Comparison of ENCODE assay signal across 33 mouse cellular contexts in genomic region chr2:80282214-80282613, GRCm38 (mm10). TPM values are rescaled to one million over a fixed set of nuclear protein-coding genes. Genes with fewer than 3 reads are reported as not detected.
DNase-seq lines count a peak whose midpoint lies in the region; ATAC-seq lines count a peak whose summit lies in the region.
"Had no signal": no experiment of that assay in that cellular context is flagged by ENCODE, and none has a peak within 500 bp of the region (broad histone marks: within the 10 kb centered on the region; RNA-seq: fewer than 3 reads in every experiment).

No protein-coding gene starts in this region.

- peak; percentile 62; the same call in 1 of the 2 replicates for ATAC-seq in kidney, embryonic 14.5 days (ENCODE audit: low FRiP score, low TSS enrichment)
- ATAC-seq in hindbrain, embryonic 14.5 days (ENCODE audit: low FRiP score) = no peak
- ATAC-seq: activated CD4-positive, CD25-positive, alpha-beta regulatory T cell, adult 4 months; CD4-positive, CD25-positive, alpha-beta regulatory T cell, adult 4 months; forebrain, embryonic 16.5 days; intestine, postnatal 0 days; midbrain, embryonic 15.5 days had no signal

- no peaks in the 10 kb centered on the region for H3K27me3 ChIP-seq in kidney, embryonic 14.5 days (ENCODE audit: control insufficient read depth, insufficient read depth, low read length)
- no peaks in the 10 kb centered on the region for H3K27me3 ChIP-seq in hindbrain, embryonic 14.5 days (ENCODE audit: control insufficient read depth, insufficient read depth, low read length)
- H3K27me3 ChIP-seq: embryonic facial prominence, embryonic 12.5 days; hindbrain, embryonic 12.5 days; midbrain, embryonic 15.5 days; neural tube, embryonic 15.5 days; stomach, embryonic 15.5 days had no signal

- H3K4me1 ChIP-seq in kidney, embryonic 14.5 days (ENCODE audit: control insufficient read depth, insufficient read depth, low read length) = no peaks in the 10 kb centered on the region
- no peaks in the 10 kb centered on the region for H3K4me1 ChIP-seq in hindbrain, embryonic 14.5 days (replicated peaks; ENCODE audit: control insufficient read depth, insufficient read depth, low read length)
- H3K4me1 ChIP-seq: embryonic facial prominence, embryonic 12.5 days; forebrain, embryonic 10.5 days; hindbrain, embryonic 12.5 days; midbrain, embryonic 10.5 days; midbrain, embryonic 15.5 days; neural tube, embryonic 15.5 days; stomach, embryonic 15.5 days had no signal

- H3K9ac ChIP-seq in kidney, embryonic 14.5 days (ENCODE audit: low read depth, low read length) = no peak overlapping the region
- no peak overlapping the region for H3K9ac ChIP-seq in hindbrain, embryonic 14.5 days
- H3K9ac ChIP-seq: embryonic facial prominence, embryonic 12.5 days; hindbrain, embryonic 12.5 days; liver, embryonic 14.5 days; lung, embryonic 14.5 days; midbrain, embryonic 15.5 days; neural tube, embryonic 15.5 days; stomach, embryonic 15.5 days had no signal

- H3K27ac ChIP-seq in kidney, embryonic 14.5 days (ENCODE audit: low read depth, low read length) = no peak overlapping the region
- no peak overlapping the region for H3K27ac ChIP-seq in hindbrain, embryonic 14.5 days
- H3K27ac ChIP-seq: embryonic facial prominence, embryonic 12.5 days; forebrain, embryonic 10.5 days; gastrocnemius, adult 2 months; hindbrain, embryonic 12.5 days; liver, embryonic 14.5 days; midbrain, embryonic 10.5 days; midbrain, embryonic 15.5 days; neural tube, embryonic 15.5 days; stomach, embryonic 15.5 days had no signal

- peak; percentile 16 for DNase-seq in A20 (ENCODE audit: low read depth, low spot score)
- peak; percentile 71 for DNase-seq in kidney, adult 11 months
- DNase-seq in kidney, postnatal 25 days = peak; percentile 52 to 73
- no peak for DNase-seq in lung, postnatal 25 days (ENCODE audit: low spot score)
- no peak for DNase-seq in thymus, postnatal 4 days
- DNase-seq in hindbrain, embryonic 14.5 days (ENCODE audit: low spot score) = no peak
- DNase-seq: adrenal gland, adult 8-10 months; cerebellum, adult 8-10 months; cerebellum, postnatal 25 days; gastrocnemius, adult 2 months; heart, postnatal 36 days; liver; lung, embryonic 14.5 days; lung, postnatal 14 days; retina, postnatal 1 day; right cerebral cortex, postnatal 14 days; thymus, adult 18-20 months; thymus, postnatal 25 days had no signal

- no peak overlapping the region for H3K4me2 ChIP-seq in kidney, embryonic 14.5 days (replicated peaks; ENCODE audit: low read depth, low read length)
- H3K4me2 ChIP-seq in hindbrain, embryonic 14.5 days (replicated peaks) = no peak overlapping the region
- H3K4me2 ChIP-seq: embryonic facial prominence, embryonic 12.5 days; heart, embryonic 11.5 days; hindbrain, embryonic 12.5 days; lung, embryonic 14.5 days; midbrain, embryonic 15.5 days; neural tube, embryonic 15.5 days; stomach, embryonic 15.5 days had no signal

- 36% methylated on average over 2 of the region's 2 CpGs for WGBS in kidney, embryonic 14.5 days
- WGBS in hindbrain, embryonic 14.5 days = 85% methylated on average over 2 of the region's 2 CpGs

- H3K9me3 ChIP-seq in kidney, embryonic 14.5 days (ENCODE audit: control insufficient read depth, low read length) = no peaks in the 10 kb centered on the region
- H3K9me3 ChIP-seq in hindbrain, embryonic 14.5 days (ENCODE audit: control insufficient read depth, low read length) = no peaks in the 10 kb centered on the region
- H3K9me3 ChIP-seq: embryonic facial prominence, embryonic 12.5 days; forebrain, embryonic 10.5 days; hindbrain, embryonic 12.5 days; midbrain, embryonic 10.5 days; midbrain, embryonic 15.5 days; neural tube, embryonic 15.5 days; stomach, embryonic 15.5 days had no signal

- no peaks in the 10 kb centered on the region for H3K36me3 ChIP-seq in kidney, embryonic 14.5 days (ENCODE audit: control insufficient read depth, insufficient read depth, low read length)
- H3K36me3 ChIP-seq in hindbrain, embryonic 14.5 days (replicated peaks; ENCODE audit: control insufficient read depth, insufficient read depth) = no peaks in the 10 kb centered on the region
- H3K36me3 ChIP-seq: embryonic facial prominence, embryonic 12.5 days; forebrain, embryonic 10.5 days; hindbrain, embryonic 12.5 days; midbrain, embryonic 10.5 days; midbrain, embryonic 15.5 days; neural tube, embryonic 15.5 days; stomach, embryonic 15.5 days had no signal

- no peak overlapping the region for H3K4me3 ChIP-seq in kidney, embryonic 14.5 days (ENCODE audit: low read length)
- no peak overlapping the region for H3K4me3 ChIP-seq in hindbrain, embryonic 14.5 days (replicated peaks; ENCODE audit: low read length)
- H3K4me3 ChIP-seq: embryonic facial prominence, embryonic 12.5 days; forebrain, embryonic 10.5 days; gastrocnemius, adult 2 months; hindbrain, embryonic 12.5 days; midbrain, embryonic 10.5 days; midbrain, embryonic 15.5 days; neural tube, embryonic 15.5 days; stomach, embryonic 15.5 days had no signal

RNA-seq across cellular contexts. Expression of gene Prdx6b, which starts 10.1 kb away (rescaled TPM):
- polyA plus RNA-seq in kidney, embryonic 14.5 days (2014; fragmentation: Nextera tagmentation; extraction: Ambion mirVana) = not detected in 2 replicates
- polyA plus RNA-seq in hindbrain, embryonic 14.5 days (2014; fragmentation: Nextera tagmentation; extraction: Ambion mirVana) = not detected in 2 replicates
- polyA plus RNA-seq: activated CD4-positive, CD25-positive, alpha-beta regulatory T cell, adult 4 months; CD4-positive, CD25-positive, alpha-beta regulatory T cell, adult 4 months; embryonic facial prominence, embryonic 12.5 days; forebrain, embryonic 10.5 days; forebrain, embryonic 16.5 days; heart, embryonic 11.5 days; hindbrain, embryonic 12.5 days; intestine, postnatal 0 days; limb, embryonic 11.5 days; liver, embryonic 14.5 days; lung, embryonic 14.5 days; midbrain, embryonic 10.5 days; midbrain, embryonic 15.5 days; neural tube, embryonic 15.5 days had no signal

RNA-seq across cellular contexts. Expression of gene Dnajc10, which starts 33.1 kb away (rescaled TPM):
- 67.7 and 105 TPM in 2 replicates for polyA plus RNA-seq in kidney, embryonic 14.5 days (2014; fragmentation: Nextera tagmentation; extraction: Ambion mirVana)
- 72.7 and 78.6 TPM in 2 replicates for polyA plus RNA-seq in hindbrain, embryonic 14.5 days (2014; fragmentation: Nextera tagmentation; extraction: Ambion mirVana)

Comparison
In these comparisons a context has a peak if more than half of its experiments do, and no peak if none do; other contexts are left out.
1. DNase-seq: peak in A20 (single experiment), kidney, adult 11 months (single experiment) and kidney, postnatal 25 days (2 of 2); none in lung, postnatal 25 days (single experiment), thymus, postnatal 4 days (single experiment) and hindbrain, embryonic 14.5 days (single experiment).